Mouse (Mus musculus) adrenal gland, adult 2 months (tissue): ENCODE data around the gene Insl3. TPM values are rescaled to one million over a fixed set of nuclear protein-coding genes. Genes with fewer than 3 reads are reported as not detected.
A peak's percentile ranks its signal among the peaks of the same experiment; 100 is the strongest.

Source experiments
- DNase-seq: peaks from one replicate; pipeline ENCODE4 v3.0.0; 2021
- long read RNA-seq: library from polyadenylated mRNA; stranded (forward); transcript quantifications from one replicate; pipeline ENCODE4 v2.0.0, GENCODE M21; 2021
- polyA plus RNA-seq: library from polyadenylated mRNA; depleted of rRNA; stranded (reverse); fragments of >200 nt; gene quantifications from 2 replicates; pipeline ENCODE4 v1.2.3, GENCODE M21; 2012; rRNA removed
- total RNA-seq, 2 experiments: library from RNA; stranded (reverse); gene quantifications; 2 replicates each; pipeline ENCODE4 v1.2.3; 2021

The Insl3 gene
- total RNA-seq (1 to 10 TPM; 7.1 to 7.5 TPM), polyA plus RNA-seq (39.2 and 39.3 TPM in 2 replicates)
- long read RNA-seq: 0 reads

DNA sequence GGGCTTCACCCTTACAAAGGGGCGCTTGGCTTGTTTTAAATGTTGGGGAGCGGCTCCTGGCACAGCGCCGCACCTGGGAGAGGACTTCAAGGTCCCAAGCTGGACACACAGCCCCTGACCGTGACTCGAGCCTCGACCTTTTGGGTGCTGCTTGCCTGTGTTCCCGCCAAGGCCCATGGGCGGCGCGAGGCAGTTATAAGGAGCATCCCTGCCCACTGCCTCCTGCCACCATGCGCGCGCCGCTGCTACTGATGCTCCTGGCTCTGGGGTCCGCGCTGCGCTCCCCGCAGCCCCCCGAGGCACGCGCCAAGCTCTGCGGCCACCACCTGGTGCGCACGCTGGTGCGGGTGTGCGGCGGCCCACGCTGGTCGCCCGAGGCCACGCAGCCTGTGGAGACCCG is at the start of gene Insl3:
TSS of gene Insl3 (plus strand) at position 187 of the 400 bp plus-strand sequence.
- DNase-seq: no peak

GRCm38 (mm10) chr8:71639318-71639717 is 49.7 kb upstream of the Insl3 start:
- no peak for DNase-seq

DNA sequence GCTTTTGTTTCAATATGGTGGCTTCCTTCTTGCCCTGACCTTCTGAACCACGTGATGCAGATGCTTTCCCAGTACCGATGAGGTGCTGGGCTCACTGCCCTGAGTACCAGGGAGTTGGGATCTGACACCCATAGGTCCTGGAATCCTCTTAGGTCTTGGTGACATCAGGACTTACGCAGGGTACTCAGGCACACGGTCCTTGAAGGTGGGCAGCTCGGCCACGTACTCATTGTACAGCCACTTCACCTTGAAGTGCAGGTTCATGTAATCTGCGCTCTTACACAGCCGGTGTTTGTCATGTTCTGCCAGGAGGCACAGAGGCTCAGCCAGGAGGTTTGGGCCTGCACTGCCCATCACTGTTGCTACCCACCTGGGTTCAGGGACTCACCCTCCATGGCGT is 43.5 kb upstream of the Insl3 start:
- DNase-seq: no peak

DNA sequence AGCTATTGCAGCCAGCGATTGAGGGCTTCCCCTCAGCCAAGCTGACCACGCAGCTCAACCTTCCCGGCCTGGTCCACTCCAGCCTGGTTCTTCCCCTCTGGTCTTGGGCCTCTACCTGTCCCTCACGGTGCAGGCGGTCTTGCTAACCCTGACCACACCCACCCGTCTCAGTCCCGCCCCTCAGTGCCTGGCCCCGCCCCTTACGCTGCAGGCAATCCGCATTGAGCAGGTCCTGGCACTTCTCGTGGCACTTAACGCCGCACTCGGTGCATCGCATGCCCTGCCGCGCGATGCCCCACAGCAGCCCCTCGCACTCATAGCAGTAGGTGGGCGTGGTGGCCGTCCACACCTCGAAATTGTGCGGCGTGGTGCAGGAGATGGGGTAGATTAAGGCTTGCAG is 34.4 kb upstream of the Insl3 start:
- DNase-seq: no peak

- no peak for DNase-seq
These were observed 31.2 kb upstream of the Insl3 start for GRCm38 (mm10) chr8:71657816-71658215.

DNA sequence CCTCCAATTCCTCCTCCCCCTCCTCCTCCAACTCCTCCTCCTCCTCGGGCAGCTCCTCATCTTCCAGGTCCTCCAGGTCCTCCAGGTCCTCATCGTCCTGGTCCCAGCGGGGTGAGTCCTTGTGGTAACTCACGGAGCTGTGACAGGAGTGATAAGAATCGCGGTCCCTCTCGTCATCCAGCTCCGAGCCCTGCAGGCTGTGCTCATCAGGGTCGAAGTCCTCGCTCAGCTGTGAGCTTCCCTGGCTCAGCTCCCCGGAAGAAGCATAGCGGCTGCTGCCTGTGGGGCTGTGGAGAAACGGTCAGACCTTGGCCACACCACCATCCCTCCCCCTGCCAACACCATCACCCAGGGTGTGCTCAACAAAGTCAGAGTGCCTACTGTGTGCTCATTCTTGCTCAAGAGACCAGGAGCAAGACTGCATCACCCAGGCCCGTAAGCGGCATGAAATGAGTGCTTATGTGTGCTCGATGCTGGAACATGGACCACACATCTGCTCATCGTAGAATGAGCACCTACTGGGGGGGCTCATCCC is 30.4 kb upstream of the Insl3 start:
- no peak for DNase-seq

DNA sequence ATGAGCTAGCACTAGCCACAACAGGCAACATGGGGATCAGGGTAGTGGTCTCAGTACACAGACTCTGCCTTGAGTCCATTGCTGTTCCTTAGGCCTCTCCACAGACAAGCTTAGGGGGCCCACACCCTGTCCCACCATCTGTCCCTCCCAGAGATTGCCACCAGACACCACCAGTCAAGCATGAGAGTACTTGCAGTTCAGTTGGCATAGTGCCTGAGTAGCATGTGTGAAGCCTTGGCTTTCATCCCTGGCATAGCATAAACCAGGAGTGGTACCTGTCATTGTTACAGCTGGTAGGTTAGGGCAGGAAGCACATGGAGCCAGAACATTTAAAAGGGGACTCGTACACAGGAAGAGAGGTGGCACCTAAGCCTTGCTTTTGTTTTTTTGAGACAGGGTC is 29.3 kb upstream of the Insl3 start:
- DNase-seq: no peak

DNA sequence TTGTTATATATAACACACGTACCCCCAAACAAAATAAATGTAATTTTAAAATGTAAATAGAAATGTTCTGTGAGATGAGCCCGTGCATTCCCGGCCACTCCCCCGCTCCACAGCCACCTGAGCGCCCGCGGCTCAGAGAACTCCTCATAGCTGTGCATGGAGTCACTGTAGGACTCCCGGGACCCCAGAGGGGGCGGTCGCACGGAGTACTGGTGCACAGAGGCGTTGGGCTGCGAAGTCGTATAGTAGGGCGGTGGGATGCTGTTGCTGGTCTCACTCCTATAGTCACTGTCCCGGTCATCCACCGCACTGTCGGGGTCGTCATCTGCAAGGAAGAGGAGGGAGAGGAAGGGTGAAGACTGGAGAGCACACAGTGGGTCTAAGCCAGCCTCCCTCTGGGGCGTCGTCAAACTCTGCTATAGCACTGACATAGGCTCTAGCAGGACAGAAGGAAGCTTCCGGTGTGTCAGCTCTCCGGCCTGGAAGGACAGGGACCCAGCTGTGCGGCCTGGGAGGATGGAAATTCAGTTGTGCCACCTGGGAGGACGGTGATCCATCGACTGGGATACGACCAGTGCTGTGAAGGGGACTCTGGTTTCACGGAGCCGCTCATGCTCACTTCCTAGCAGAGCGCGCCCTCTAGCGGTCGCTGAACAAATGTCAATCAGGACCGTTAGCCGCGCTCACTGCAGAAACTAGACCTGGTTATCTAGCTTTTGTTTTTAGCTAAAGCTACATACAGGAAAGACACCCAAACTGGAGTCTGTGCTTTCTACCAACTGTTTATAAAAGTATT is 28.5 kb upstream of the Insl3 start:
- DNase-seq: peak; percentile 87

DNA sequence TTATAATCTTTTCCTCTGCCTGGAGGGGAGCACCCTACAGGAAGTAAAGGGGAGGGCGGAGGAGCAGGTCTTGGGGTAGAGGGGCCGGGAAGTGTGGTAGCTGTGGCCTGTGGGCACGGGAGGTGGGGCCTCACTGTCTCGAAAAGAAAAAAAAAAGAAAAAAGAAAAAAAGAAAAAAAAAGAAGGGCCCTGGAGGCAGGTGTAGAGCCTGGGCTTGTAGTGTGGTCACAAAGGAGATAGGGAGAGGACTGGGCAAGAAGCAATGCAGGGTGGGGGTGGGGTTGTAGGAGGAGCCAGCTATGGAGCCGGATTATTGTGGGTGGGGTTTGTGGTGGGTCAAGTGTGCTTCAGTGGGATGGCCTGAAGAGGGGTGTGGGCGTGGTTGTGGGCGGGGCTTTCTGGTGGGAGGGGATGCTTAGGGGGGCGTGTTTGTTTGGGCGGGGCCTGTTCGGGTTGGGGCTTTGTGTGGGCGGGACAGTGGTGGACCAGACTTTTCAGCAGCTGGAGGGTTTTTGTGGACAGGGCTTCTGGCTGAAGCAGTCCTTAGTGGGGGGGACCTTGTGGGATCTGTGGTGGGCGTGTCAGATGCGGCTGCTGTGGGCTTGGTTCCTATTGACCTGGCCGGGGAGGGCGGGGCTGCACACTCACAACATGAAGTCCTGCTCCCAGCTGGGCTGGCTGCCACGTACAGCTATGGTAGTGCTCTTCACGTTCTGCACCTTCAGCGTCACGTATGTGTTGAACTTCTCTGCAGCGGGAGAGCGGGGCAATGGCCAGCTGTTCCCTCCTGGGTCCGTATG is 23.5 kb upstream of the Insl3 start:
- peak; percentile 51 for DNase-seq

DNA sequence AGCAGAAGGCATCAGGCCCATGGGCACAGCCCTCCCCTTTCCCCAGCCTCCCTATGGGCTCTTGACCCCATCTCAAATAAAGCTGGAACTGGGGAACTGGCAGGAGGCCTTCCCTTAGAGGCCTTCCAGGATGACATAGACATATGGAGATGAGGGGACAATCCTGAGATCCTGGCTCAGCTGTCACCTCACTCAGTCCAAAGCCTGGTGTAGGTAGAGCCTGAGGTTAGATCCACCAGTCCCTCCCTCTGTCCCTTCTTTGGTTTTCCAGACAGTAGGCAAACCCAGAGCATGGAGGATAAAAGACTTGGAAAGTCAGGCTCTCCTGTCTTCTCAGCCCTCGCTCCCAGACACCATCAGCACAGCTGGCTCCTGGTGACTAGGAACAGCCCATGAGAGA is 22.2 kb upstream of the Insl3 start:
- DNase-seq: no peak

DNA sequence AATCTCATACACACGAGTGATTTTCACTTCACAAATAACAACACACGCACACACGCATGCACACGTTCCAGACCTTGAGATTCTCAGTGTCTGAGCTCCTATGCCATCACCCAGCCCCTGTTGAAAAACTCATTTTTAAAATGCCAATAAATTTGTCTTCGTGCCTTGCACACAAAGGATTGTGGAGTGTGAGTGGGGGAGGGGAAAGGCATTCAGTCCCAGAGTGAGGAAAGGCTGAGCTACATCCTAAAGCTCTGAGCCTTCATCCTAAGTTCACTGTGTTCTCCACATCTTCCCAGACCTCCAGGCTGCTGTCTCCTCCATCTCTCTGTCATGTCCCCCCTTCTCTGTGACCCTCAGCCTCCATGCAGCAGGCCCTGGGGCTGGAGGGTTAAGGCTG is 21.8 kb upstream of the Insl3 start:
- no peak for DNase-seq

GRCm38 (mm10) chr8:71668220-71668975 is 20.6 kb upstream of the Insl3 start:
- peak; percentile 44 for DNase-seq

- no peak for DNase-seq
These were observed 18.8 kb upstream of the Insl3 start for GRCm38 (mm10) chr8:71670198-71670597.

DNA sequence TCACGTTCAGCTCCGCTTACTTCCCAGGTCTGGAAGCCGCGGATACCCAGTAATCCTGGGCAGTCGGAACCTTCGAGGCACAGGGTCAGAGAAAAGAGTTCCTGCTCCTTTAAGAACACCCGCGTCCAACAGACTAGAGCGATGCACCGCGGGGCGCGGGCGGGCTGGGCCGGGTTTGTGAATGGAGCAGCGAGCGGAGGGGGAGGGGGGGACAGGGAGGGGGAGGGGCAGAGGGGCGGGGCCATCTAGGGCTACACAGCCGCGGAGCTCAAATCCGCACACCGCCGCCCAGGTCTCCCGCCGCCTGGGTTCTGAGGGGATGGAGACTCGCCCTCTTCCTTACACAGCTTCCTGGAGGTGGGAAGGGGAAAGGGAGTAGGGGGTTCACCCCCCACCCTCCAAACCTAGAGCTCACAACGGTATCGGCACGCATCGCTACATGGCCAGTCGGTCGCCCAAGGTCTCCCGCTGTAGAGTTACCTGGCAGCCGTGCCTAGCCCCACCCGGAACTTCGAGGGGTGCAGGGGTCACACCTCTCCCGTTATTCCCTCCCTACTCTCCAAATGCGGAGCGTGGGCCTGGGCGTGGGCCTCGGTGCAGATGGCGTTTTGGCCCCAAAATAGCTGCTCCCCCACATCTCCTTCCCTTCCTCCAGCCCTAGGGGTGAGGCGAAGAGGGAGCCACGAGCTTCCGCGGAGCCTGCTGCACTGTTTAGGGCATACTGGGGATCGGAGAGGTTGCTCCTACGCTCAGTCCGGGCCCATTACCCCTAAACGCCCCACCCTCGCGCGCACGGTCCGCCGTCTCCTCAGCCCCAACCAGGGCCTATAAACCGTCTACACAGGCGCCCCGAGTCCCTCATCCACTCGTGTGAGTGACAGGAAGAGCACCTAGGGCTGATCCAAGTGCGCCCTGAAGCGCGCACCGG is 18.1 kb upstream of the Insl3 start:
- DNase-seq: no peak

GRCm38 (mm10) chr8:71671549-71671965 is 17.5 kb upstream of the Insl3 start, which contains the start of gene Unc13a:
Unc13a (minus strand) TSS chr8:71671757.
- DNase-seq: peak; percentile 92

- no peak for DNase-seq
These were observed 16.8 kb upstream of the Insl3 start for GRCm38 (mm10) chr8:71672168-71672735.

DNA sequence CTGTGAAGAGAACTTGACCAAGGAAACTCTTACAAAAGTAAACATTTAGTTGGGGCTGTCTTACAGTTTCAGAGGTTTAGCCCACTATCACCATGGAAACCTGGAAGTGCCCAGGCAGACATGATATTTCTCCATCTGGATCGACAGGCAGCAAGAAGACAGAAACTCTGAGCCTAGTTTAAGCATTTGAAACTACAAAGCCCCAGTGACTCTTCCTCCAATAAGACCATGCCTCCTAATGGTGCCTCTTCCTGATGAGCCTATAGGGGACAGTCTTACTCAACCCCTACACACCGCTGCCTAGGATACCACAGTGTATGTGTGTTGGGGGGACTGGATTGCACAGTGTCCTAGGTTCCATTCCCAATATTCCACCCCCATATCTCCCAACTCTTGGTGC is 14.9 kb upstream of the Insl3 start:
- DNase-seq: no peak

DNA sequence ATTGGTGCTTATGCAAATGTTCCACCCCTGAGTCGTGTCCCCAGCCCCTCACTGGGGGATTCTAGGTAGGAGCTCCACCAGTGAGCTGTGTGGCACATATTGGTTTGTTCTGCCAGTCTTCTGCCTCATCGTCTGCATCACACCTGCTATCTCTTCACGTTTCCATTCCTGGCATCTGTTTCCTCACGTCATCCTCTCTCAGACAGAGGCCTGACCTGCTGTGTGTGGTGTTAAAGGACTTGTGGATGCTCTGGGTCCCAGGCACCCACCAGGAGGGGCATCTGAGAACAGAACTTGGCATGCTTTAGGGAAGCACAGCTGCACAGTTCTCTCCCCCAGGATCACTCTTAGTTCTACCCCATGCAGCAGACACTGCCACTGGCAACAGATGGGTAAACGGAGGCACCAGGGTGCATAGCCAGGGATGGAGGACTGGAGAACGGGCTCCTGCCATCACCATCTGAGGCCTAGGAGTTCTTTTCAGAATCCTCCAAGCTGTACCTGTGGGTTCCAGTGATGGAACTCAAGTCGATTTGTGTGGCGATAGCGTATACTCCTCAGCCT is 13.5 kb upstream of the Insl3 start:
- no peak for DNase-seq

GRCm38 (mm10) chr8:71676020-71676741 is 12.8 kb upstream of the Insl3 start, which contains the start of gene Jak3:
Jak3 (plus strand) TSS chr8:71676296.
- DNase-seq: peak; percentile 79
